Mouse (Mus musculus): ENCODE data around the gene Coro7. TPM values are rescaled to one million over a fixed set of nuclear protein-coding genes. Genes with fewer than 3 reads are reported as not detected.

Gene Coro7
- polyA plus RNA-seq, 1 experiment from 2014 or later: 13.7 TPM

- WGBS: 17% methylated on average over 3 of the region's 3 CpGs
- H3K4me2 ChIP-seq (ENCODE audit: low read depth, low read length): no peak overlapping the region
- H3K4me1 ChIP-seq (ENCODE audit: control insufficient read depth, insufficient read depth, low read length): peaks cover 3% of the 10 kb centered on the region; the same call in 1 of the 2 replicates
- no peak overlapping the region for H3K27ac ChIP-seq (ENCODE audit: low read length)
- no peaks in the 10 kb centered on the region for H3K27me3 ChIP-seq (ENCODE audit: control insufficient read depth, insufficient read depth, low read length)
- no peaks in the 10 kb centered on the region for H3K9me3 ChIP-seq (replicated peaks; ENCODE audit: control insufficient read depth, low read length)
- peak; percentile 76 for ATAC-seq (replicated peaks; ENCODE audit: extremely low read depth, insufficient read depth, low FRiP score)
- H3K9ac ChIP-seq (ENCODE audit: low read length): no peak overlapping the region
- H3K4me3 ChIP-seq (ENCODE audit: low read length): no peak overlapping the region
- peaks cover 12% of the 10 kb centered on the region; the same call in 1 of the 2 replicates for H3K36me3 ChIP-seq (ENCODE audit: control insufficient read depth, insufficient read depth)
Observed at GRCm38 (mm10) chr16:4667190-4667808, 12.3 kb downstream of the Coro7 start.

DNA sequence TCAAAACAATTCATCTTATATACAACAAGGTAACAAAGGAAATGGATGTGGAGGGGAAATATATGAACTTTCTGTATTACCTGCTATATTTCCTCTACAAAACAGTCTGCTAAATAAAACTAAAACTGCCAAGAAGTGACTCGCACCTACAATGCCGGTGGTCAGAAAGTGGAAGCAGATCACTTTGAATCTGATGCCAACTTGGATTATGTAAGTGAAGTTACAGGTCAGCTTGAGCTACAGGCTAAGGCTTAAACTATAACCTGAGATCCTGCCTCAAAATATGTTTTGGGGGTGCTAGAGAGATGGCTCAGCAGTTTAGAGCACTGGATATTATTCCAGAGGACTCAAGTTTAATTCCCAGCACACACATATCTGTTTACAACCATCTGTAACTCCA, 13.9 kb downstream of the Coro7 start:
- Histone ChIP-seq H3K9ac (ENCODE audit: low read length) (no peak overlapping the region), H3K9me3 (replicated peaks; ENCODE audit: control insufficient read depth, low read length) (no peaks in the 10 kb centered on the region), H3K36me3 (ENCODE audit: control insufficient read depth, insufficient read depth) (peaks cover 12% of the 10 kb centered on the region; the same call in 1 of the 2 replicates), H3K27ac (ENCODE audit: low read length) (no peak overlapping the region), H3K4me1 (ENCODE audit: control insufficient read depth, insufficient read depth, low read length) (peaks cover 3% of the 10 kb centered on the region; the same call in 1 of the 2 replicates), H3K4me2 (ENCODE audit: low read depth, low read length) (no peak overlapping the region), H3K4me3 (ENCODE audit: low read length) (no peak overlapping the region), H3K27me3 (ENCODE audit: control insufficient read depth, insufficient read depth, low read length) (no peaks in the 10 kb centered on the region)
- WGBS: 93% methylated on average over 2 of the region's 2 CpGs
- ATAC-seq (replicated peaks; ENCODE audit: extremely low read depth, insufficient read depth, low FRiP score): no peak

DNA sequence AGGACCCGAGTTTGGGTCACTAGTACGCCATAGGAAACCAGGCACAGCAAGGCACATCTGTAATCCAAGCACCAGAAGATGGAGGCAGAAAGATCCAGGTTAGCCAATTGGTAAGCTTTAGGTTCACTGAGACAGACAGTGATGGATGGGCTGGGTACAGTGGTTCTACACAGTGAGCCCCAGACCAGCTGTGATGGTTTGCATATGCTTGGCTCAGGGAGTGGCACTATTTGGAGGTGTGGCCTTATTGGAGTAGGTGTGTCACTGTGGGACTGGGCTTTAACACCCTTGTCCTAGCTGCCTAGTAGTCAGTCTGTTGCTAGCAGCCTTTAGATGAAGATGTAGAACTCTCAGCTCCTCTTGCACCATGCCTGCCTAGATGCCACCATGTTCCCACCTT, 15.8 kb downstream of the Coro7 start:
- H3K9ac ChIP-seq (ENCODE audit: low read length): no peak overlapping the region
- no peak overlapping the region for H3K27ac ChIP-seq (ENCODE audit: low read length)
- H3K4me2 ChIP-seq (ENCODE audit: low read depth, low read length): no peak overlapping the region
- no peaks in the 10 kb centered on the region for H3K27me3 ChIP-seq (ENCODE audit: control insufficient read depth, insufficient read depth, low read length)
- H3K4me3 ChIP-seq (ENCODE audit: low read length): no peak overlapping the region
- 80% methylated on average over 2 of the region's 2 CpGs for whole genome bisulfite sequencing
- peaks cover 9% of the 10 kb centered on the region for H3K4me1 ChIP-seq (ENCODE audit: control insufficient read depth, insufficient read depth, low read length)
- ATAC-seq (replicated peaks; ENCODE audit: extremely low read depth, insufficient read depth, low FRiP score): no peak
- no peaks in the 10 kb centered on the region for H3K9me3 ChIP-seq (replicated peaks; ENCODE audit: control insufficient read depth, low read length)
- H3K36me3 ChIP-seq (ENCODE audit: control insufficient read depth, insufficient read depth): peaks cover 11% of the 10 kb centered on the region; the same call in 1 of the 2 replicates

- Histone ChIP-seq H3K27me3 (ENCODE audit: control insufficient read depth, insufficient read depth, low read length) (no peaks in the 10 kb centered on the region), H3K4me1 (ENCODE audit: control insufficient read depth, insufficient read depth, low read length) (peaks cover 22% of the 10 kb centered on the region), H3K4me3 (ENCODE audit: low read length) (no peak overlapping the region), H3K9me3 (replicated peaks; ENCODE audit: control insufficient read depth, low read length) (no peaks in the 10 kb centered on the region), H3K4me2 (ENCODE audit: low read depth, low read length) (no peak overlapping the region), H3K36me3 (ENCODE audit: control insufficient read depth, insufficient read depth) (0 out of 2 replicates have a peak, but pooled peaks cover 6% of the 10 kb centered on the region), H3K9ac (ENCODE audit: low read length) (no peak overlapping the region), H3K27ac (ENCODE audit: low read length) (no peak overlapping the region)
- ATAC-seq (replicated peaks; ENCODE audit: extremely low read depth, insufficient read depth, low FRiP score): no peak
- 86% methylated on average over 2 of the region's 2 CpGs for WGBS
Observed at GRCm38 (mm10) chr16:4661605-4662004, 18.0 kb downstream of the Coro7 start.

DNA sequence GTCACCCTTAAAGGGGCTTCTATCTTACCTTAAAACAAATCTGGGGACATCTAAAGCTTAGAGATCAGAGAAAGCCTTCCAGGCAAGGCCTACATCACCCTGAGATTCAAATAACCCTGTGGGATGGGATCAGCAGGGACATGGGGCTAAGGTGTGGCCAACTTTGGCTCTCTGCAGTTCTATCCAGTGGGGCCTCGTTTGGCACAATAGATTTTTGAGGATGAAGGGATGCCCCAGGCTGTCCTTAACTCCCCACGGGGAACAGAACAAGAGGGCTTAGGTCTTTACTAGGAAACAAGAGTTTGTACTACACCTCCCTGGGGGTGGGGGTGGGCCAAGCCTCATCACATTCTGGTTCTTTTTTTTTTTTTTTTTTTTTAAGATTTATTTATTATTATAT, 20.3 kb downstream of the Coro7 start:
- Histone ChIP-seq H3K4me3 (ENCODE audit: low read length) (no peak overlapping the region), H3K9ac (ENCODE audit: low read length) (peak overlapping the region; percentile 49)
- WGBS: 18% methylated on average over 2 of the region's 2 CpGs

DNA sequence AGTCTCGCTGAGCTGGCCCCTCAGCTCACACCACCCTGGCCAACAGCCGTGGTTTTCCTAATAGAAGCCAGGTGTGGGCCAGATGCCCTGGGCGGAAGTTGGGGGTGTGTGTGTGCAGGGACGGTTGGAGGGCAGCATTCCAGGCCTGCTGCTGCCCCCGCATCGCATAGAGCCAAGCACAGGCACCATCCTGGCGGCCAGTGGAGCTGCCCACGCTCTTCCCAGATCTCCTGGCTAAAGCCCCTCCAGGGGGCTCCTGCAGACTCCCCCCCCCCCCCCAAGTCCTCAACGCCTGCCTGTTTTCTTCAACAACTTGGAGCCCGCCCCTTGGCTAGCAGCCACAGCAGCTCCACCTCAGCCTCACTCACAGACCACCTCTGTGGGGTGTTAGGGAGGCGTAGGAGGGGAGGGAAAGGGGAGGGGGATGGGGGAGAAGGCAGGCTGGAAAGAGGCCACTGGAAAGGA, 20.8 kb downstream of the Coro7 start:
- H3K4me3 ChIP-seq (ENCODE audit: low read length): no peak overlapping the region
- peak; percentile 66 for ATAC-seq (replicated peaks; ENCODE audit: extremely low read depth, insufficient read depth, low FRiP score)
- peak overlapping the region; percentile 47 for H3K27ac ChIP-seq (ENCODE audit: low read length)
- H3K4me1 ChIP-seq (ENCODE audit: control insufficient read depth, insufficient read depth, low read length): peaks cover 47% of the 10 kb centered on the region
- no peaks in the 10 kb centered on the region for H3K9me3 ChIP-seq (replicated peaks; ENCODE audit: control insufficient read depth, low read length)
- H3K27me3 ChIP-seq (ENCODE audit: control insufficient read depth, insufficient read depth, low read length): no peaks in the 10 kb centered on the region
- H3K36me3 ChIP-seq (ENCODE audit: control insufficient read depth, insufficient read depth): peaks cover 2% of the 10 kb centered on the region; the same call in 1 of the 2 replicates
- peak overlapping the region; percentile 49 for H3K9ac ChIP-seq (ENCODE audit: low read length)
- H3K4me2 ChIP-seq (ENCODE audit: low read depth, low read length): 0 out of 2 replicates have a peak overlapping the region, but pooled peaks have one; percentile 14
- 25% methylated on average over 11 of the region's 11 CpGs for WGBS

More for the DNA sequence above, 20.3 kb downstream of the Coro7 start:
- Histone ChIP-seq H3K36me3 (ENCODE audit: control insufficient read depth, insufficient read depth) (0 out of 2 replicates have a peak, but pooled peaks cover 2% of the 10 kb centered on the region), H3K4me2 (ENCODE audit: low read depth, low read length) (no peak overlapping the region), H3K9me3 (replicated peaks; ENCODE audit: control insufficient read depth, low read length) (no peaks in the 10 kb centered on the region), H3K4me1 (ENCODE audit: control insufficient read depth, insufficient read depth, low read length) (peaks cover 44% of the 10 kb centered on the region), H3K27ac (ENCODE audit: low read length) (peak overlapping the region; percentile 47), H3K27me3 (ENCODE audit: control insufficient read depth, insufficient read depth, low read length) (no peaks in the 10 kb centered on the region)
- no peak for ATAC-seq (replicated peaks; ENCODE audit: extremely low read depth, insufficient read depth, low FRiP score)

GRCm38 (mm10) chr16:4656571-4657081, 23.0 kb downstream of the Coro7 start:
- Histone ChIP-seq H3K9me3 (replicated peaks; ENCODE audit: control insufficient read depth, low read length) (no peaks in the 10 kb centered on the region), H3K4me2 (ENCODE audit: low read depth, low read length) (no peak overlapping the region), H3K27ac (ENCODE audit: low read length) (peak overlapping the region; percentile 64), H3K9ac (ENCODE audit: low read length) (peak overlapping the region; percentile 49), H3K27me3 (ENCODE audit: control insufficient read depth, insufficient read depth, low read length) (no peaks in the 10 kb centered on the region), H3K36me3 (ENCODE audit: control insufficient read depth, insufficient read depth) (peaks cover 3% of the 10 kb centered on the region), H3K4me1 (ENCODE audit: control insufficient read depth, insufficient read depth, low read length) (peaks cover 60% of the 10 kb centered on the region), H3K4me3 (ENCODE audit: low read length) (no peak overlapping the region)
- no peak for ATAC-seq (replicated peaks; ENCODE audit: extremely low read depth, insufficient read depth, low FRiP score)
- 51% methylated on average over 9 of the region's 9 CpGs for WGBS

GRCm38 (mm10) chr16:4655764-4656570, 23.6 kb downstream of the Coro7 start:
- Histone ChIP-seq H3K4me1 (ENCODE audit: control insufficient read depth, insufficient read depth, low read length) (peaks cover 64% of the 10 kb centered on the region), H3K9ac (ENCODE audit: low read length) (peak overlapping the region; percentile 49), H3K27ac (ENCODE audit: low read length) (peak overlapping the region; percentile 64), H3K4me2 (ENCODE audit: low read depth, low read length) (peak overlapping the region; percentile 10; the same call in 1 of the 2 replicates), H3K4me3 (ENCODE audit: low read length) (no peak overlapping the region), H3K36me3 (ENCODE audit: control insufficient read depth, insufficient read depth) (peaks cover 6% of the 10 kb centered on the region), H3K27me3 (ENCODE audit: control insufficient read depth, insufficient read depth, low read length) (no peaks in the 10 kb centered on the region), H3K9me3 (replicated peaks; ENCODE audit: control insufficient read depth, low read length) (no peaks in the 10 kb centered on the region)
- WGBS: 23% methylated on average over 11 of the region's 11 CpGs
- peak; percentile 31; the same call in 1 of the 2 replicates for ATAC-seq (replicated peaks; ENCODE audit: extremely low read depth, insufficient read depth, low FRiP score)
